Mouse (Mus musculus) liver, embryonic 14.5 days (tissue): ENCODE measurements at regions not wholly inside any gene's neighbourhood (a gene's known extent, or its start where the extent isn't known, plus 50 kb on each side); places are given as distances from the start of the nearest gene placed in this dataset.

ENCODE experiments used
- CTCF ChIP-seq: IDR thresholded peaks from 2 replicates; pipeline ENCODE4 v1.5.1; 2016; ENCODE audit warnings: antibody characterized with exemption, low read depth, control low read depth
- EP300 ChIP-seq: IDR thresholded peaks from 2 replicates; pipeline ENCODE4 v1.6.1; 2016; ENCODE audit warnings: antibody characterized with exemption, low read depth

DNA sequence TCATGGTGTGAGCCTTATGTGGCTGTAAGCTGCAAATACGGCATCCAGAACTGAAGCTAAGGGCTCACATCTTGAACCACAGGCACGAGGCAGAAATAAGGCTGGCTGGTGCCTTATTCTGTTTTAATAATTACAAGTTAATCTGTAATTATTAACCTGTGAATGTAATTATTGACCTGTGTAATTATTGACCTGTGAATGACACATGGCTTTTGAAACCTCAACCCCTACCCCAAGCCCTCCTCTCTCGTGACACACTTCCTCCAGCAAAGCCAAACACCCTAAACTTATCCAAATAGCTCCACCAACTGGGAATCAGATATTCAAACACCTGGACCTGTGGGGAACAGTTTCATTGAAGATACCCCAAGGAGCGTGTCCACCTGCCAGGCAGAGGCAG is 175.4 kb upstream of the Plxnc1 start:
- TF ChIP-seq EP300 (no peak), CTCF (no peak)
